Mouse (Mus musculus): ENCODE results near the gene Zfyve1. TPM values are rescaled to one million over a fixed set of nuclear protein-coding genes. Genes with fewer than 3 reads are reported as not detected.
"Not testable (repeated sequence)": the region's sequence is repeated elsewhere in the genome, so short reads cannot be mapped to it uniquely, and the experiment has no call there.

Zfyve1 gene
- polyA plus RNA-seq (2014; fragmentation: Nextera tagmentation; extraction: Ambion mirVana) = 23.6 and 29.0 TPM in 2 replicates

DNA sequence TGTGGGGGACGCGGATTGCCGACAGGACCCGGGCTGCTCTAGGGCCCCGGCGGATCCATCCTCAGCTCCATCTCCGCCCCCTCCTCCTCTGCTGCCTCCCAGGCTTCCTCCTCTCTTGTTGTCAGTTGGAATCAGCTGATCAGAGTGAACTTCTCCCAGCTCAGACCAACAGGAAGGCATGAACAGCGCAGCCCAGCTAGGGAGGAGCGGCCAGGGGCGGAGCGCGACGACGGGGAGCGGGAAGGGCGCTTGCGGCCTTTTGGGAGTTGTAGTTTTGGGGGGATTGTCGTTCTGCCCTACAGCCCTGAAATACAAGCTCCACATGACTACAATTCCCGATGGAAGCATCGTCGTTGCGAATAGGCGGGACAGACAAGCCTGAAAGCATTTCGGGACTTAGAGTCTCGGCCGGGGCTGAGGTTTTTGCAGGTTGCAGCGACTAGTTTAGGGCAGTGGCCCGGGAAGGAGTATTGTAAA is at the start of gene Zfyve1:
Gene Zfyve1 (minus strand): TSS at position 198 of the 477 bp plus-strand sequence.
- Histone ChIP-seq H3K27me3 (ENCODE audit: control insufficient read depth, insufficient read depth, low read length) (no peaks in the 10 kb centered on the region), H3K36me3 (ENCODE audit: control insufficient read depth, insufficient read depth, low read length) (peaks cover 21% of the 10 kb centered on the region; the same call in 1 of the 2 replicates), H3K4me2 (ENCODE audit: low read depth, low read length) (peak within 1 kb of the TSS; percentile 82), H3K9ac (replicated peaks; ENCODE audit: low read depth, low read length) (peak within 1 kb of the TSS; percentile 96), H3K4me1 (ENCODE audit: control insufficient read depth, insufficient read depth, low read length) (peaks cover 19% of the 10 kb centered on the region), H3K9me3 (ENCODE audit: control insufficient read depth, low read length) (no peaks in the 10 kb centered on the region), H3K4me3 (ENCODE audit: low read depth, low read length) (peak within 1 kb of the TSS; percentile 93), H3K27ac (ENCODE audit: low read depth, low read length) (peak within 1 kb of the TSS; percentile 92)
- under 1% methylated on average over 28 of the region's 28 CpGs for WGBS
- ATAC-seq (ENCODE audit: low read depth) = peak; percentile 99

DNA sequence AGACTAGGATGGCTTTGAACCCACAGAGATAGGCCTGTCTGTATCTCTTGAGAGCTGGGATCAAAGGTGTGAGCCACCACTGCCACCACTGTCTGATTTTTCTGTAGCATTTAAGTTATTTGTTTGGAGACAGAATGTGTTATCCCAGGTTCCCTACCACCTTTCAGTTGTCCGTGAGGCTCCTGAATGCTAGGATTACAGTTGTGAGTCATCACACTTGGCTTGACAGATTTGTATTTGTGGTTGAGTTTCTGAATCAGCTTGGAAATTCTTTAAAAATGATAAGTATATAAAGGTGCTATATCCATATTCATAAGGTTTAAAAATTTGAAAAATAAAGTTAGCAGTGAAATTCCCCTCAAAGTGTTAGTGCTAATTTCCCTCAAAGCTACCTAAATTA is 46.1 kb upstream of the Zfyve1 start:
- Histone ChIP-seq H3K27ac (ENCODE audit: low read depth, low read length) (no peak overlapping the region), H3K9ac (replicated peaks; ENCODE audit: low read depth, low read length) (no peak overlapping the region), H3K4me3 (ENCODE audit: low read depth, low read length) (no peak overlapping the region), H3K4me1 (ENCODE audit: control insufficient read depth, insufficient read depth, low read length) (no peaks in the 10 kb centered on the region), H3K4me2 (ENCODE audit: low read depth, low read length) (no peak overlapping the region), H3K36me3 (ENCODE audit: control insufficient read depth, insufficient read depth, low read length) (peaks cover 41% of the 10 kb centered on the region), H3K9me3 (ENCODE audit: control insufficient read depth, low read length) (no peaks in the 10 kb centered on the region), H3K27me3 (ENCODE audit: control insufficient read depth, insufficient read depth, low read length) (no peaks in the 10 kb centered on the region)
- no peak for ATAC-seq (ENCODE audit: low read depth)
- 96% methylated on average over 1 of the region's 1 CpGs for WGBS

DNA sequence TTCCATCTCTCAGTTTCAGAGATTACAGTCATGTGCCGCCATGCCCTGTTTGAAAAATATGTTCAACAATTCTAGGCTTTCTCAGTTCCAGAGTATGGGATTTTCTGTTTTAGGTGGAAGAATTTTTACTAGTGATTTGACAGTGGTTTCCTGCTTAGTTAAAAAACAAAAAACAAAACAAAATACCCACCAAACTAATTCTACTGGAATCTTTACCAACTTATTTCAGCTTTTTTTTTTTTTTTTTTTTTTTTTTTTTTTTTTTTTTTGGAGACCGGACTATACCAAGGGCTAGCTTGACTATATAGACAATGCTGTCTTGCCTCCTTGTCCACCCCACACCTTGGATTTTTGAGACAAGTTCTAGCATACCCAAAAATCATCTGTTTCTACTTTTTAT is 44.2 kb upstream of the Zfyve1 start:
- Histone ChIP-seq H3K4me3 (ENCODE audit: low read depth, low read length) (no peak overlapping the region), H3K4me1 (ENCODE audit: control insufficient read depth, insufficient read depth, low read length) (no peaks in the 10 kb centered on the region), H3K27me3 (ENCODE audit: control insufficient read depth, insufficient read depth, low read length) (no peaks in the 10 kb centered on the region), H3K36me3 (ENCODE audit: control insufficient read depth, insufficient read depth, low read length) (peaks cover 39% of the 10 kb centered on the region), H3K4me2 (ENCODE audit: low read depth, low read length) (no peak overlapping the region), H3K9ac (replicated peaks; ENCODE audit: low read depth, low read length) (no peak overlapping the region), H3K27ac (ENCODE audit: low read depth, low read length) (no peak overlapping the region), H3K9me3 (ENCODE audit: control insufficient read depth, low read length) (no peaks in the 10 kb centered on the region)
- WGBS = 94% methylated on average over 2 of the region's 2 CpGs
- no peak for ATAC-seq (ENCODE audit: low read depth)

GRCm38 (mm10) chr12:83633807-83634206 is 36.8 kb upstream of the Zfyve1 start:
- ATAC-seq (ENCODE audit: low read depth) = no peak
- H3K9ac ChIP-seq (replicated peaks; ENCODE audit: low read depth, low read length) = no peak overlapping the region

GRCm38 (mm10) chr12:83632680-83633025 is 35.6 kb upstream of the Zfyve1 start:
- ATAC-seq (ENCODE audit: low read depth) = peak; percentile 64
- Histone ChIP-seq H3K9ac (replicated peaks; ENCODE audit: low read depth, low read length) (peak overlapping the region; percentile 98), H3K4me1 (ENCODE audit: control insufficient read depth, insufficient read depth, low read length) (peaks cover 11% of the 10 kb centered on the region), H3K27ac (ENCODE audit: low read depth, low read length) (peak overlapping the region; percentile 93), H3K9me3 (ENCODE audit: control insufficient read depth, low read length) (no peaks in the 10 kb centered on the region), H3K36me3 (ENCODE audit: control insufficient read depth, insufficient read depth, low read length) (peaks cover 4% of the 10 kb centered on the region; the same call in 1 of the 2 replicates), H3K27me3 (ENCODE audit: control insufficient read depth, insufficient read depth, low read length) (no peaks in the 10 kb centered on the region), H3K4me2 (ENCODE audit: low read depth, low read length) (peak overlapping the region; percentile 78), H3K4me3 (ENCODE audit: low read depth, low read length) (peak overlapping the region; percentile 90)
- WGBS = under 1% methylated on average over 20 of the region's 20 CpGs

More at GRCm38 (mm10) chr12:83633807-83634206, 36.8 kb upstream of the Zfyve1 start:
- Histone ChIP-seq H3K4me1 (ENCODE audit: control insufficient read depth, insufficient read depth, low read length) (peaks cover 11% of the 10 kb centered on the region), H3K36me3 (ENCODE audit: control insufficient read depth, insufficient read depth, low read length) (peaks cover 4% of the 10 kb centered on the region; the same call in 1 of the 2 replicates), H3K9me3 (ENCODE audit: control insufficient read depth, low read length) (no peaks in the 10 kb centered on the region), H3K27ac (ENCODE audit: low read depth, low read length) (no peak overlapping the region), H3K4me2 (ENCODE audit: low read depth, low read length) (peak overlapping the region; percentile 78), H3K4me3 (ENCODE audit: low read depth, low read length) (peak overlapping the region; percentile 90; the same call in 1 of the 2 replicates), H3K27me3 (ENCODE audit: control insufficient read depth, insufficient read depth, low read length) (no peaks in the 10 kb centered on the region)
- 60% methylated on average over 2 of the region's 2 CpGs for WGBS

GRCm38 (mm10) chr12:83631743-83632679 is 35.0 kb upstream of the Zfyve1 start:
- WGBS = under 1% methylated on average over 61 of the region's 68 CpGs
- ATAC-seq (ENCODE audit: low read depth) = peak; percentile 100
- Histone ChIP-seq H3K27ac (ENCODE audit: low read depth, low read length) (peak overlapping the region; percentile 93), H3K4me1 (ENCODE audit: control insufficient read depth, insufficient read depth, low read length) (peaks cover 11% of the 10 kb centered on the region), H3K36me3 (ENCODE audit: control insufficient read depth, insufficient read depth, low read length) (no peaks in the 10 kb centered on the region; the same call in 1 of the 2 replicates), H3K4me3 (ENCODE audit: low read depth, low read length) (peak overlapping the region; percentile 90), H3K27me3 (ENCODE audit: control insufficient read depth, insufficient read depth, low read length) (no peaks in the 10 kb centered on the region), H3K4me2 (ENCODE audit: low read depth, low read length) (peak overlapping the region; percentile 81), H3K9ac (replicated peaks; ENCODE audit: low read depth, low read length) (peak overlapping the region; percentile 98), H3K9me3 (ENCODE audit: control insufficient read depth, low read length) (no peaks in the 10 kb centered on the region)

- Histone ChIP-seq H3K4me3 (ENCODE audit: low read depth, low read length) (peak within 1 kb of the TSS; percentile 90), H3K9ac (replicated peaks; ENCODE audit: low read depth, low read length) (peak within 1 kb of the TSS; percentile 98), H3K4me1 (ENCODE audit: control insufficient read depth, insufficient read depth, low read length) (peaks cover 11% of the 10 kb centered on the region), H3K4me2 (ENCODE audit: low read depth, low read length) (peak within 1 kb of the TSS; percentile 81), H3K27ac (ENCODE audit: low read depth, low read length) (peak within 1 kb of the TSS; percentile 93)
- not testable (repeated sequence) for H3K36me3 ChIP-seq (ENCODE audit: control insufficient read depth, insufficient read depth, low read length); H3K9me3 ChIP-seq (ENCODE audit: control insufficient read depth, low read length); H3K27me3 ChIP-seq (ENCODE audit: control insufficient read depth, insufficient read depth, low read length); ATAC-seq (ENCODE audit: low read depth)
- WGBS = no CpG with 5 or more reads among the region's 5 CpGs
Observed at GRCm38 (mm10) chr12:83630936-83631335, 33.9 kb upstream of the Zfyve1 start, which contains the start of gene Rbm25. TSS of gene Rbm25 (plus strand) at chr12:83631236.

GRCm38 (mm10) chr12:83624321-83624720 is 27.3 kb upstream of the Zfyve1 start:
- no peak overlapping the region for H3K9ac ChIP-seq (replicated peaks; ENCODE audit: low read depth, low read length)
- no peaks in the 10 kb centered on the region for H3K4me1 ChIP-seq (ENCODE audit: control insufficient read depth, insufficient read depth, low read length)
- no peak overlapping the region for H3K4me2 ChIP-seq (ENCODE audit: low read depth, low read length)
- H3K36me3 ChIP-seq (ENCODE audit: control insufficient read depth, insufficient read depth, low read length) = no peaks in the 10 kb centered on the region
- ATAC-seq (ENCODE audit: low read depth) = no peak
- no peaks in the 10 kb centered on the region for H3K27me3 ChIP-seq (ENCODE audit: control insufficient read depth, insufficient read depth, low read length)
- H3K4me3 ChIP-seq (ENCODE audit: low read depth, low read length) = no peak overlapping the region
- H3K27ac ChIP-seq (ENCODE audit: low read depth, low read length) = no peak overlapping the region
- 97% methylated on average over 1 of the region's 1 CpGs for WGBS
- H3K9me3 ChIP-seq (ENCODE audit: control insufficient read depth, low read length) = no peaks in the 10 kb centered on the region

All from neural tube, embryonic 14.5 days (tissue).